Mouse (Mus musculus): ENCODE measurements around the gene Cyp2s1.
A peak's percentile ranks its signal among the peaks of the same experiment; 100 is the strongest.

Gene Cyp2s1

DNA sequence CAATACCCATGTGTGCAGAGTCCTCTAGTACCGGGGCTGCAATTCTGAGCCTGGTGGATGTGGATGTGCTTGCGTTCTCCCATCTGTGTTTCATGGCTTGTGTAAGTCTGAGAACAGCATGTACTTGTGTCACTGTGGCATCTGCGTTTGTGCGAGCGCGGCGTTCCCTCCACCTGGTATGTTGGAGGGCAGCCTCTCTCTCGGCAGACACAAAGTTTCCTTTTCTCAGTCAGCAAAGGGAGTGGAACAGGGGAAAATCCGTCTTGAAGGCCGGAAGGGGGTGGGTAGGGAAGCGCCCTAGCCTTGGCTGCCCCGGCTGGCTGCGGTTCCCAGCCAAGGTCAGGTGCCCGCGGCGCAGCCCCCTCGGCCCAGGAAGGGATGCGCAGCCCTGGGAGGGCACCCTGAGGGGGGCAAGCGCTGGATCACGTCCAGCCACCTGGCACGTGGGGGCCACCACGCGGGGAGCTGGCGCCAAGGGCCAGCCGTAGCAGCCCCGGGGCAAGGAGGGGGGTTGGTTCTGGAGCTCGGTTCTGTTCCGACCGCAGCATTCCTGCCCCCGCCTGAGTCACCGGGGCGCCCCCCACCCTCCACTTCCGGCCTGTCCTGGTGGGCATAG is 35.3 kb downstream of the Cyp2s1 start:
- peak in 1 of 2 experiments; percentile 40 for DNase-seq (ENCODE audit: low spot score in 2 of 2)

- no peak for DNase-seq (ENCODE audit: low spot score in 2 of 2)
These were observed 36.0 kb downstream of the Cyp2s1 start for GRCm38 (mm10) chr7:25780753-25781152.

DNA sequence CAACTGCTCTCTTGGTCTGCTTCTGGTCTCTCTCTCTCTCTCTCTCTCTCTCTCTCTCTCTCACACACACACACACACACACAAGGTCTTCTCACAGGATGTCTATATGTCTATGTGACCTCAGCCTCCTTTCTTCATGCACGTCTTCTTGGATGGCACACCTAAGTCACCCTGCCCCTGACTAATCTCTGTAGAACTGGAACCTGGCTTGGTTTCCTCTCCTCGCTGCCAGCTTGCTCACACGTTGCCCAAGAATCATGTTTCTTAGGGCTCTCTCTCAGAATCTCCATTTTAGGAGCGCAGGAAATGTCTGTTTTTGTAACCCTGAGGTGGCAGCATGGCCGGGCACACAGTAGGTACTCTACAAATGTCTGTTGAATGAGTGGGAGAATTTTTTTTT is 36.7 kb downstream of the Cyp2s1 start:
- DNase-seq (ENCODE audit: low spot score in 2 of 2) = no peak

- DNase-seq (ENCODE audit: low spot score in 2 of 2) = no peak
These were observed 48.5 kb downstream of the Cyp2s1 start for GRCm38 (mm10) chr7:25768229-25768628.

DNA sequence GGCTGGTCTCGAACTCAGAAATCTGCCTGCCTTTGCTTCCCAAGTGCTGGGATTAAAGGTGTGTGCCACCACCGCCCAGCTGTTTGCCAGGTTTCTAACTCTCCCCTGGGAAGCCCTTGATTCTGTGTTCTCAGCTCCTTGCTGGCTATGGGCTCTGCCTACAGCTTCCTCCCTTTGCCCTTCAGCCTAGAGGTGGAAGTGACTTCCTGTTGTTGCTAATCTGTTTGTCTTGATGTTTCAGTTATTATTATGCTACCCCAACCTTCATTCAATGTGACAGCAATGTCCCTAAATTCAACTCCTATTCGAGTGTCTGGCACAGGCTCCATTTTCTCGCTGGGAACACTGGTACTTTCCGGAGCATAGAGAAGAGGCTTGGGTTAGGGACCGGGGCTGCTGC is 50.6 kb downstream of the Cyp2s1 start:
- DNase-seq (ENCODE audit: low spot score in 2 of 2) = no peak

- no peak for DNase-seq (ENCODE audit: low spot score in 2 of 2)
These were observed 52.5 kb downstream of the Cyp2s1 start for GRCm38 (mm10) chr7:25764221-25764620.

DNA sequence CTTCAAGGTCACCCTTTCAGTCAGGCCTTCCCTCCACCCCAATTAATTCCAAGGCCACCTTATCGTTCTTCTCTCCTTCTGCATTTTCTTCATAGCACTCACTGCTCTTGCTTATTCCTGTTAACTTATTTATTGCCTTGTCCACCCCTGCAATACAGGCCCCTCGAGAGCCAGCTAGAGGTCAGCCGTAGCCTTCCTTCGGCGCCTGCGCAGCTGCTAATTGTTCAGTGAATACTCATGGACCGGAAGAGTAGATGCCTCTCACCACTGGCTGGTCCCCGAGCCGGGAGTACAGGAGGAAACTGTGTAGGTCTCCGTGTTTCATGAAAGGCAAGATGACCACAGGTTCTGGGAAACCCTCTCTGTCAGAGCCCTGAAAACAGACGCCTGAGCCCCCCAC is 53.0 kb downstream of the Cyp2s1 start:
- DNase-seq (ENCODE audit: low spot score in 2 of 2) = no peak

GRCm38 (mm10) chr7:25761354-25761753 is 55.4 kb downstream of the Cyp2s1 start:
- DNase-seq (ENCODE audit: low spot score in 2 of 2) = no peak

- peak; percentile 82 to 85 for DNase-seq (ENCODE audit: low spot score in 2 of 2)
These were observed 60.7 kb downstream of the Cyp2s1 start for GRCm38 (mm10) chr7:25756011-25756410.

DNA sequence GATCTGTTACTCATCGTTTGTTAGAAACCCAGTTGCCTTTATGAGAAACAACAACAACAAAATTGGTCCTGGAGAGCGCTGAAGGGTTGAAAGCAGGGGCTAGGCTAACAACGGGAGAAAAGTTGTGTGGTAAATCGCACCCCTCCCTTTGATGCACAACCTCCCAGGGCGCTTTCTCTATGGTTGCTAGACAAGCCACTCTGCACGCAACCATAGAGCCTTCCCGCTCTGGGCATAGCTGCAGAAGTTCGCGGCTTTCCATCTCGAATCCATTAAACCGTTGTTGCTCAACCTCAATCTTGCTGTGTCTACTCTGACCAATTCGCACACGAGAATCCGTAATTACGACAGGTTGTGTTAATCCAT is 61.3 kb downstream of the Cyp2s1 start:
- peak in 1 of 2 experiments; percentile 41 for DNase-seq (ENCODE audit: low spot score in 2 of 2)

GRCm38 (mm10) chr7:25754738-25755467 is 61.8 kb downstream of the Cyp2s1 start, which contains the start of gene Hnrnpul1:
Hnrnpul1 (minus strand) TSS chr7:25754757.
- peak; percentile 95 to 98 for DNase-seq (ENCODE audit: low spot score in 2 of 2)

GRCm38 (mm10) chr7:25754439-25754737 is 62.3 kb downstream of the Cyp2s1 start:
- DNase-seq (ENCODE audit: low spot score in 2 of 2) = no peak

DNA sequence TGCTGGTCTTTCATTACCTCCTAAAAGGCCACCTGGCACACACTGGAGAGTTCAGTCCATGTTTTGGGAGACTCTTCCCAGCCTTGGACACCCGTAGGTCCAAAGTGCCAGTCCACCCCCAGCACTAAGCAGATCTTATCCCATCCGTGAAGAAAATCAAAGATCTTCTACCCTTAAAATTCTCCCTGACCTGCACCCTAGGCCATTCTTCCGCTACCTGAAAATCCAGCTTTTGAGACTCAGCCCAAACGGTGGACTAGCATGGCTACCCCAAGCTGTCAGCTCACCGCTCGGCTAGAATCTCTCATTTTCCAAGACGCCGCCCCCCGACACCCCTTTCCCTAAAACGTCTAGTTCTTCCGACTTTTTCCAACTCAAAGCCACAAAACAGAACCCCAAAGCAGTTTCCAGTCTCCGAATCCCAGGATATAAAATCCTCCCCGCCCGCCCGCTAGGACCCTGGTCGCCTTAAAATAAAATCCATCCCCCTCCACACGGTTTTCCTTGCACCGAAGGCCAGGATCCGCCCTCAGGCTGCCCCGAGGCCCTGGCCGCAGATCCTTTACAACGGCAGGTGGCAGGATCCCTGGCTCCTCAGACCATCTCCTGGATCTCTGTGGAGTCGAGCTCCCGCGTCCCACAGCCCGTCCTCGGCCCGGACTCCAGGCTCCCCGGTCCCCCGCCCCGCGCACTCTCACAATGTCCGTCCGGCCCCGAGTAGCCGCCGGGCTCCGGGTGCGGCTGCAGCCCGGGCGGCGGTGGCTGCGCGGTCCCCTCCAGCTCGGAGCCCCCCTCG is 62.9 kb downstream of the Cyp2s1 start:
- peak in 1 of 2 experiments; percentile 8 for DNase-seq (ENCODE audit: low spot score in 2 of 2)

DNA sequence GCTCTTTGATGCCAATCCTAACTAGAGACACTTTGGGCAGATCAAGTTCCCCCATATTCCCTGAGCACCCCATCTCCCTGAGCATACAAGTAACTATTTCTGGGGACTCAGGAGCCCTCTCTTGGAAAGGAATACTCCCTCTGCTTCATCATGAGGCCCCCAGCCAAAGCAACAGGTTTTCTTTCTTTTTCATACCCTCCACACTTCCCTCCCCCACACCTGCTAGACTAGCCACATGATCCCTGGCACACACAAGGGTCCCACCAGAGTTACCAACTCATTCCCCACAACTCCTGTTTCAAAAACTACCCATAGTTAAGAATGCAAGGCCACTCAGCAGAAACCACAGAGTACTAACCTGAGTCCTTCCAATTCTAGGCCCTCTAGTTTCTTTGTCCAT is 63.6 kb downstream of the Cyp2s1 start:
- no peak for DNase-seq (ENCODE audit: low spot score in 2 of 2)

Measured in urinary bladder, adult 18-20 months (tissue).